ENCODE assay signal across 8 mouse cellular contexts in genomic region chr12:116405045-116405835, GRCm38 (mm10). TPM values are rescaled to one million over a fixed set of nuclear protein-coding genes. Genes with fewer than 3 reads are reported as not detected.
DNase-seq lines count a peak whose midpoint lies in the region; ATAC-seq and TF ChIP-seq lines count a peak whose summit lies in the region.

TSS of gene Ncapg2 (plus strand) at chr12:116405402.

- peak; percentile 99 for ATAC-seq in forebrain, embryonic 11.5 days (replicated peaks; ENCODE audit: low FRiP score)
- ATAC-seq in heart, embryonic 16.5 days (replicated peaks; ENCODE audit: extremely low read depth, insufficient read depth, low FRiP score), result peak; percentile 98
- ATAC-seq in liver, embryonic 15.5 days (ENCODE audit: insufficient read depth), result peak; percentile 97
- peak; percentile 99 for ATAC-seq in neural tube, embryonic 12.5 days (ENCODE audit: low FRiP score, low read depth)

- peak within 1 kb of the TSS; percentile 79 for H3K4me2 ChIP-seq in CH12.LX (ENCODE audit: insufficient read depth, low read depth, poor library complexity, severe bottlenecking)
- H3K4me2 ChIP-seq in forebrain, embryonic 11.5 days (ENCODE audit: low read depth, low read length, severe bottlenecking), result peak within 1 kb of the TSS; percentile 78
- H3K4me2 ChIP-seq in heart, embryonic 16.5 days (ENCODE audit: low read depth, low read length), result peak within 1 kb of the TSS; percentile 98
- H3K4me2 ChIP-seq in liver, embryonic 15.5 days, result peak within 1 kb of the TSS; percentile 75
- peak within 1 kb of the TSS; percentile 90 for H3K4me2 ChIP-seq in neural tube, embryonic 12.5 days (replicated peaks)

- no peaks in the 10 kb centered on the region for H3K27me3 ChIP-seq in CH12.LX (replicated peaks)
- no peaks in the 10 kb centered on the region for H3K27me3 ChIP-seq in forebrain, embryonic 11.5 days (ENCODE audit: control insufficient read depth, insufficient read depth, low read length)
- H3K27me3 ChIP-seq in heart, embryonic 16.5 days (ENCODE audit: control insufficient read depth, insufficient read depth, low read length), result no peaks in the 10 kb centered on the region
- H3K27me3 ChIP-seq in liver, embryonic 15.5 days, result no peaks in the 10 kb centered on the region
- H3K27me3 ChIP-seq in neural tube, embryonic 12.5 days (replicated peaks), result no peaks in the 10 kb centered on the region

- peaks cover 28% of the 10 kb centered on the region for H3K79me2 ChIP-seq in CH12.LX (replicated peaks; ENCODE audit: control insufficient read depth, extremely low read depth, insufficient read depth, poor library complexity, severe bottlenecking)

- H3K27ac ChIP-seq in CH12.LX (ENCODE audit: insufficient read depth, low read depth), result peak within 1 kb of the TSS; percentile 33; the same call in 1 of the 2 replicates
- H3K27ac ChIP-seq in forebrain, embryonic 11.5 days (ENCODE audit: low read depth, low read length), result 0 out of 2 replicates have a peak within 1 kb of the TSS, but pooled peaks have one; percentile 41
- H3K27ac ChIP-seq in heart, embryonic 16.5 days (ENCODE audit: low read length), result peak within 1 kb of the TSS; percentile 43
- peak within 1 kb of the TSS; percentile 83 for H3K27ac ChIP-seq in liver, embryonic 15.5 days (replicated peaks)
- H3K27ac ChIP-seq in neural tube, embryonic 12.5 days, result no peak within 1 kb of the TSS

- in situ Hi-C loops in CH12.LX (cut with MboI; ENCODE audit: low pct_ligation_motif_present, low pct_unique_long_range_greater_than_20kb, low sequenced_read_pairs), result loop anchor here (25.0 kb wide), 1 partner anchor 118 kb away; the partner anchor contains the start of genes Esyt2 and Gm11027

- TF ChIP-seq RAD21 in CH12.LX (IDR thresholded peaks at IDR 0.05; ENCODE audit: low read depth, low read length), result no peak

- TF ChIP-seq POLR2A in CH12.LX (IDR thresholded peaks at IDR 0.05; ENCODE audit: low read depth, low read length), result peak; percentile 91

- TF ChIP-seq CTCF in CH12.LX (conservative IDR thresholded peaks at IDR 0.05 in 1 of 2, IDR thresholded peaks at IDR 0.05 in 1 of 2; ENCODE audit: low read depth in 2 of 2, low read length in 2 of 2), result no peak

- dilution Hi-C loops in CH12.LX (cut with MboI; ENCODE audit: extremely low pct_ligation_motif_present, extremely low pct_unique_long_range_greater_than_20kb, low sequenced_read_pairs), result no loop called here

- peaks cover 4% of the 10 kb centered on the region for H3K9me3 ChIP-seq in CH12.LX (replicated peaks; ENCODE audit: low read length)
- peaks cover 24% of the 10 kb centered on the region; the same call in 1 of the 2 replicates for H3K9me3 ChIP-seq in forebrain, embryonic 11.5 days (ENCODE audit: control insufficient read depth, low read length)
- H3K9me3 ChIP-seq in heart, embryonic 16.5 days (replicated peaks; ENCODE audit: control insufficient read depth, low read length), result peaks cover 12% of the 10 kb centered on the region; the same call in 1 of the 2 replicates
- H3K9me3 ChIP-seq in liver, embryonic 15.5 days (replicated peaks), result no peaks in the 10 kb centered on the region
- peaks cover 26% of the 10 kb centered on the region for H3K9me3 ChIP-seq in neural tube, embryonic 12.5 days

- DNase-seq in CH12.LX (ENCODE audit: extremely low read depth), result peak; percentile 98
- peak; percentile 98 for DNase-seq in c-Kit-positive CD71-positive TER-119-negative erythroid progenitor cells, embryonic 14.5 days (ENCODE audit: low read depth)
- peak; percentile 100 for DNase-seq in forebrain, embryonic 11.5 days (ENCODE audit: low spot score)
- DNase-seq in kidney, postnatal 36 days, result peak; percentile 98 to 100
- DNase-seq in telencephalon, adult 2 months (ENCODE audit: low read depth, low spot score), result peak; percentile 93

- H3K9ac ChIP-seq in CH12.LX (ENCODE audit: insufficient read depth, low read depth), result peak within 1 kb of the TSS; percentile 96
- peak within 1 kb of the TSS; percentile 82 for H3K9ac ChIP-seq in forebrain, embryonic 11.5 days (ENCODE audit: low read length)
- H3K9ac ChIP-seq in heart, embryonic 16.5 days (ENCODE audit: low read length), result peak within 1 kb of the TSS; percentile 81
- H3K9ac ChIP-seq in liver, embryonic 15.5 days, result peak within 1 kb of the TSS; percentile 96
- peak within 1 kb of the TSS; percentile 75 for H3K9ac ChIP-seq in neural tube, embryonic 12.5 days

- peak within 1 kb of the TSS; percentile 92 to 97 (median 95) for H3K4me3 ChIP-seq in CH12.LX (replicated peaks in 1 of 3; ENCODE audit: low read depth in 2 of 3, low read length in 2 of 3, poor library complexity in 1 of 3)
- H3K4me3 ChIP-seq in forebrain, embryonic 11.5 days (ENCODE audit: low read depth, low read length), result peak within 1 kb of the TSS; percentile 73
- peak within 1 kb of the TSS; percentile 73 for H3K4me3 ChIP-seq in heart, embryonic 16.5 days (ENCODE audit: low read length)
- H3K4me3 ChIP-seq in liver, embryonic 15.5 days (replicated peaks), result peak within 1 kb of the TSS; percentile 99
- H3K4me3 ChIP-seq in neural tube, embryonic 12.5 days, result peak within 1 kb of the TSS; percentile 70

- WGBS in forebrain, embryonic 11.5 days, result under 1% methylated on average over 72 of the region's 72 CpGs
- WGBS in heart, embryonic 16.5 days, result under 1% methylated on average over 71 of the region's 72 CpGs
- WGBS in liver, embryonic 15.5 days (ENCODE audit: insufficient replicate concordance), result under 1% methylated on average over 72 of the region's 72 CpGs
- under 1% methylated on average over 72 of the region's 72 CpGs for WGBS in neural tube, embryonic 12.5 days

- H3K36me3 ChIP-seq in CH12.LX (replicated peaks in 1 of 2; ENCODE audit: control insufficient read depth in 1 of 2, insufficient read depth in 1 of 2, low read length in 1 of 2), result peaks cover 20 to 45% of the 10 kb centered on the region in 2 experiments
- peaks cover 10% of the 10 kb centered on the region; the same call in 1 of the 2 replicates for H3K36me3 ChIP-seq in forebrain, embryonic 11.5 days (ENCODE audit: control insufficient read depth, insufficient read depth, low read length)
- H3K36me3 ChIP-seq in heart, embryonic 16.5 days (ENCODE audit: control insufficient read depth, insufficient read depth), result peaks cover 18% of the 10 kb centered on the region
- peaks cover 50% of the 10 kb centered on the region for H3K36me3 ChIP-seq in liver, embryonic 15.5 days (replicated peaks)
- peaks cover 16% of the 10 kb centered on the region for H3K36me3 ChIP-seq in neural tube, embryonic 12.5 days

- no peak for TF ChIP-seq EP300 in CH12.LX (IDR thresholded peaks at IDR 0.05; ENCODE audit: low read length)

- H3K4me1 ChIP-seq in CH12.LX (ENCODE audit: control insufficient read depth in 1 of 2, insufficient read depth in 2 of 2), result peaks cover 9 to 52% of the 10 kb centered on the region in 2 experiments
- H3K4me1 ChIP-seq in forebrain, embryonic 11.5 days (replicated peaks; ENCODE audit: control insufficient read depth, insufficient read depth, low read length), result peaks cover 3% of the 10 kb centered on the region
- peaks cover 8% of the 10 kb centered on the region for H3K4me1 ChIP-seq in heart, embryonic 16.5 days (ENCODE audit: control insufficient read depth, insufficient read depth, low read length)
- H3K4me1 ChIP-seq in liver, embryonic 15.5 days (replicated peaks), result peaks cover 37% of the 10 kb centered on the region
- peaks cover 10% of the 10 kb centered on the region; the same call in 1 of the 2 replicates for H3K4me1 ChIP-seq in neural tube, embryonic 12.5 days

TF ChIP-seq in CH12.LX, 34 proteins besides CTCF, POLR2A, EP300 and RAD21 (continues in another document):
- TF ChIP-seq JUND (conservative IDR thresholded peaks at IDR 0.05; ENCODE audit: low read depth, low read length) (no peak), ZNF384 (IDR thresholded peaks at IDR 0.05; ENCODE audit: low read depth, low read length) (no peak), GABPA (IDR thresholded peaks at IDR 0.05; ENCODE audit: insufficient replicate concordance, low read depth, low read length) (no peak), USF2 (conservative IDR thresholded peaks at IDR 0.05; ENCODE audit: low read depth, low read length) (no peak), CHD1 (IDR thresholded peaks at IDR 0.05; ENCODE audit: low read depth, low read length) (peak; percentile 53; the same call in 1 of the 2 replicates), ELF1 (IDR thresholded peaks at IDR 0.05; ENCODE audit: low read depth, low read length) (peak; percentile 69), IRF4 (IDR thresholded peaks at IDR 0.05; ENCODE audit: low read depth, low read length) (peak; percentile 46; the same call in 1 of the 2 replicates), TBP (conservative IDR thresholded peaks at IDR 0.05; ENCODE audit: low read depth, low read length) (no peak), BHLHE40 (IDR thresholded peaks at IDR 0.05; ENCODE audit: low read depth, low read length) (peak; percentile 75), ZKSCAN1 (IDR thresholded peaks at IDR 0.05; ENCODE audit: borderline replicate concordance, low read depth, low read length) (peak; percentile 62), KAT2A (IDR thresholded peaks at IDR 0.05; ENCODE audit: insufficient replicate concordance, low read length) (peak; percentile 87), MEF2A (IDR thresholded peaks at IDR 0.05; ENCODE audit: borderline replicate concordance, low read depth, low read length) (peak; percentile 74), NELFE (IDR thresholded peaks at IDR 0.05; ENCODE audit: low read depth, low read length) (peak; percentile 77), ZMIZ1 (IDR thresholded peaks at IDR 0.05; ENCODE audit: low read depth, low read length) (peak; percentile 66; the same call in 1 of the 2 replicates), UBTF (IDR thresholded peaks at IDR 0.05; ENCODE audit: low read depth, low read length) (0 out of 2 replicates have a peak, but pooled peaks have one; percentile 18), E2F4 (IDR thresholded peaks at IDR 0.05; ENCODE audit: insufficient replicate concordance, low read depth, low read length) (peak; percentile 99), JUN (IDR thresholded peaks at IDR 0.05; ENCODE audit: insufficient read depth, low read depth, low read length) (no peak), HCFC1 (IDR thresholded peaks at IDR 0.05; ENCODE audit: low read depth, low read length) (peak; percentile 65), SMC3 (IDR thresholded peaks at IDR 0.05; ENCODE audit: low read depth, low read length) (no peak), SIN3A (IDR thresholded peaks at IDR 0.05; ENCODE audit: low read length) (peak; percentile 95)

RNA-seq across cellular contexts. Expression of gene Ncapg2, which starts in this region (rescaled TPM):
- 48.0 and 54.4 TPM in 2 replicates for total RNA-seq in CH12.LX (2012; rRNA removed)
- 66.4 and 70.0 TPM in 2 replicates for total RNA-seq in CH12.LX (2014; rRNA removed)
- polyA plus RNA-seq in CH12.LX (2012; ENCODE audit: insufficient read length, low read depth), result 60.8 and 65.0 TPM in 2 replicates
- polyA plus RNA-seq in forebrain, embryonic 11.5 days (2014; fragmentation: Nextera tagmentation; extraction: Ambion mirVana), result 52.8 and 57.3 TPM in 2 replicates
- 22.8 and 25.8 TPM in 2 replicates for polyA plus RNA-seq in heart, embryonic 16.5 days (2015; fragmentation: Nextera tagmentation; extraction: Ambion mirVana)
- 44.1 and 45.2 TPM in 2 replicates for polyA plus RNA-seq in liver, embryonic 15.5 days (2015; fragmentation: Nextera tagmentation; extraction: Ambion mirVana)
- polyA plus RNA-seq in neural tube, embryonic 12.5 days (2016; fragmentation: Nextera tagmentation; extraction: Ambion mirVana), result 25.1 and 28.7 TPM in 2 replicates
